Mouse (Mus musculus) heart, postnatal 0 days (tissue): Measurements from ENCODE around the gene Syndig1. TPM values are rescaled to one million over a fixed set of nuclear protein-coding genes. Genes with fewer than 3 reads are reported as not detected.

Experiments
- ATAC-seq: fragments of 200-750 bp; cut with Nextera tagmentation; 2 replicates; pipeline ENCODE4 v1.8.0; 2017; ENCODE audit warnings: low read depth, moderate number of reproducible peaks, moderate library complexity; ENCODE audit not compliant: insufficient read depth
- DNase-seq: peaks from one replicate; pipeline ENCODE4 v3.0.0-alpha.2; 2016; ENCODE audit warnings: low spot score
- H3K27ac ChIP-seq: fragments of 300-500 bp; sonication (generic); 2 replicates; pipeline ENCODE4 v1.5.1; 2014; ENCODE audit warnings: low read depth, mild to moderate bottlenecking
- H3K27me3 ChIP-seq: fragments of 300-500 bp; sonication (generic); 2 replicates; pipeline ENCODE4 v1.6.1; 2014; ENCODE audit warnings: low read length, mixed read lengths; ENCODE audit not compliant: control insufficient read depth, insufficient read depth
- H3K36me3 ChIP-seq: fragments of 300-500 bp; sonication (generic); replicated peaks from 2 replicates; pipeline ENCODE4 v1.6.1; 2014; ENCODE audit warnings: low read length, mixed read lengths; ENCODE audit not compliant: control insufficient read depth, insufficient read depth
- H3K4me1 ChIP-seq: fragments of 300-500 bp; sonication (generic); 2 replicates; pipeline ENCODE4 v1.6.1; 2014; ENCODE audit warnings: antibody characterized with exemption; ENCODE audit not compliant: control insufficient read depth, insufficient read depth
- H3K4me2 ChIP-seq: fragments of 300-500 bp; sonication (generic); 2 replicates; pipeline ENCODE4 v1.6.1; 2014; ENCODE audit warnings: low read depth, mild to moderate bottlenecking, low read length, moderate library complexity
- H3K4me3 ChIP-seq: fragments of 300-500 bp; sonication (generic); 2 replicates; pipeline ENCODE4 v1.5.1; 2014; ENCODE audit warnings: low read depth, low read length
- H3K9ac ChIP-seq: fragments of 300-500 bp; sonication (generic); replicated peaks from 2 replicates; pipeline ENCODE4 v1.6.1; 2014; ENCODE audit warnings: low read depth, low read length, mixed read lengths
- H3K9me3 ChIP-seq: fragments of 300-500 bp; sonication (generic); replicated peaks from 2 replicates; pipeline ENCODE4 v1.6.1; 2016; ENCODE audit warnings: low read length; ENCODE audit not compliant: control insufficient read depth
- CTCF ChIP-seq: IDR thresholded peaks from 2 replicates; pipeline ENCODE4 v1.5.1; 2016; ENCODE audit warnings: antibody characterized with exemption, control low read depth, low read depth
- EP300 ChIP-seq: IDR thresholded peaks from 2 replicates; pipeline ENCODE4 v1.6.1; 2016; ENCODE audit warnings: antibody characterized with exemption, low read depth
- WGBS: fragments of 180-500 bp; shearing (Covaris S2); extraction: QIAGEN DNeasy Blood & Tissue Kit; methylation state at CpG from one replicate; pipeline ENCODE4 v1.1.7; 2014; 5-methylcytosine and 5-hydroxymethylcytosine counted together
- polyA plus RNA-seq: library from polyadenylated mRNA; unstranded; fragments of >200 nt; fragmentation: Nextera tagmentation; extraction: Ambion mirVana; gene quantifications from 2 replicates; pipeline ENCODE4 v1.2.1, GENCODE M21; 2015
- total RNA-seq: library from RNA; depleted of rRNA; stranded (reverse); fragments of >200 nt; gene quantifications from 2 replicates; pipeline ENCODE4 v1.2.3, GENCODE M21; 2014; ENCODE audit warnings: low replicate concordance

Gene Syndig1
- total and polyA plus RNA-seq, 2 experiments from 2014 or later: 0.51 to 1.5 TPM

DNA sequence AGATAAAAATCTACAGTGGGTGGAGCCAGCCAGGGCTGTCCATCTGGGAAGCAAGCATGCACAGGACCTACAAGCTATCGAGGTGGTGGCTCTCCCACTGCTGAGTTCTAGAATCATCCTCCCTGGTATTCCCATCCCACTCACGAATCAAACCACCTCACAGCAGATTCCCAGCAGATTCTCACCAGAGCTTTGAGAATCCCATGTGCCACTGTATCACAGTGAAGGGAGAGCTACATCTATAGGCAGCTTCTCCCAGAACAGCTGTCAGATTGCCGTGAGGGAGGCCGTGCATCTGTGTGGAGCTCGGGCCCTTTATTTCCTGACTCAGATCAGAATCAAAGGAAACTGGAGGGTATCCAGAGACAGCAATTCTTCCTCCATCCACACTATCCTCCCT is 101.0 kb downstream of the Syndig1 start:
- H3K4me2 ChIP-seq: no peak overlapping the region
- H3K27ac ChIP-seq: no peak overlapping the region
- no peaks in the 10 kb centered on the region for H3K4me1 ChIP-seq
- DNase-seq (no peak), ATAC-seq (no peak)
- H3K4me3 ChIP-seq: no peak overlapping the region
- TF ChIP-seq EP300 (no peak), CTCF (no peak)
- no peaks in the 10 kb centered on the region for H3K9me3 ChIP-seq
- no peaks in the 10 kb centered on the region for H3K36me3 ChIP-seq
- 61% methylated on average over 5 of the region's 5 CpGs for WGBS
- H3K27me3 ChIP-seq: no peaks in the 10 kb centered on the region
- no peak overlapping the region for H3K9ac ChIP-seq

DNA sequence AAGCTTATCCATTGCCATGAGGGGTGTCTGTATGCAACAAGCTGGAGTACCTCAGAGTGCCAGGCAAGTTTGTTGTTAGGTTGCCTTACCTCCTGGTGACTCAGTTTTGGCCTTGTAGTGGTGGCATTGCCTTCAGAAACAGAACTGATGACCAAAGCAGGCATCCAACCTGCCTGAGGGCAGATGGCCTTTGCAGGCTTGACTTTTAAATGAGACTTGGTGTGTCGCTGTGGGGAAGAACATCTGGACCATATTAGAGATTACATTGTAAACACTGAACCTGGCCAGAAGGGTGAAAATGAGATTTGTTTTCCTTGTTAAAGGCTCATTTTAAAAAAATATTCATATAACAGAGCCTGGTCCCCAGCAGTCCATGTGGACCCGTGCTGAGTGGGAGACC is 102.1 kb downstream of the Syndig1 start:
- Histone ChIP-seq H3K9me3 (no peaks in the 10 kb centered on the region), H3K27ac (no peak overlapping the region), H3K4me3 (no peak overlapping the region), H3K36me3 (no peaks in the 10 kb centered on the region), H3K4me2 (no peak overlapping the region), H3K4me1 (no peaks in the 10 kb centered on the region), H3K27me3 (no peaks in the 10 kb centered on the region), H3K9ac (no peak overlapping the region)
- ATAC-seq (no peak), DNase-seq (no peak)
- 77% methylated on average over 2 of the region's 2 CpGs for WGBS
- TF ChIP-seq EP300 (no peak), CTCF (no peak)

DNA sequence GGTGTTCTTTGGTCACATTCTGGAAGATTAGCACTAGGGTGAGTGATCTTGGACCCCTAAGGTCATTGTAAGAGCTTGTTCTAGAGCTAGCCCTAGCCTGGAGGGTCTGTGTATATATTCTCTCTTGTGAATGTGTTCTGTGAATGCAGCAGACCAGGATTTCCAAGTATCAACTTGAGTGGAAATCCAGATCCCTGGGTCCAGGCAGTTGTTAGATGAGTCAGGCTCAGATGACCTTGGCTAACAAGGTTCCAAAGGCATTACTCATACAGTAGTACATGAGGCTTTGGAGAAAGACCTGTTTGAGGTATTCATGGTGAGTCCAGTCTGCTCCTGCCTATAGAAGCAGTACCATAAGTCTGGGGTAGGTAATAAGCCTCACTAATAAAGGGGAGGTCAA is 103.1 kb downstream of the Syndig1 start:
- DNase-seq (no peak), ATAC-seq (no peak)
- no peak for TF ChIP-seq CTCF
- Histone ChIP-seq H3K4me3 (no peak overlapping the region), H3K27me3 (no peaks in the 10 kb centered on the region), H3K27ac (no peak overlapping the region), H3K4me2 (no peak overlapping the region), H3K9me3 (no peaks in the 10 kb centered on the region), H3K9ac (no peak overlapping the region), H3K36me3 (no peaks in the 10 kb centered on the region), H3K4me1 (no peaks in the 10 kb centered on the region)

DNA sequence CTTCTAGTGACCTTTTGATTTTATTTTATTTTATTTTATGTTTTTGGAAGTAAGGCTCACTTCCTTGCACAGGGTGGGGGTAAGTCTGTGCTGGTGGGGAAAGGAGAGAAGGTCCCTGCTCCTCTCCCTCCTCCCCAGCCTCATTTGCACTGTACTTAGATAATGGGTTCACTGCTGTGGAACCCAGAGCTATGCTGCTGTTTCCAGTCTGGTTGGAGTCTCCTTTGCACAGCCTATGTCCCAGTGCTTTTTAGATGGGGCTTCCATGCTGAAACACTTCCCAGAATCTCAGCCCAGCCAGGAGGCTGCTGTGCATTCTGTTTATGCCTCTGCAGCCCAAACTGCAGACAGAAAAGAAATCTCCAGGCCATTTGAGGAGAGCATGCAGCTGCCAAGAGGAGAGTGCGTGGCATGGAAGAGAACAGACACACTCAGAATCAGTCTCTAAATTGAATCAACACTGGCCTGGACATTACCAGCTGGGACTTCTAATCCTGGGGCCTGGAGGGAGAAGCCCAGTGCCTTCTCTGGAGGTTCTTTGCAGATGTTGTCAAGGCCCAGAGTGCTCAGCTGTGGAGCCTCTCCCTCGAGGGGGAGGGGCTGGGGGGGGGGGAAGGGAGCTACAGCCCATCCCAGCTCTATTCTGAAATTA is 104.4 kb downstream of the Syndig1 start:
- no peak overlapping the region for H3K4me2 ChIP-seq
- TF ChIP-seq CTCF (no peak), EP300 (no peak)
- H3K9ac ChIP-seq: no peak overlapping the region
- H3K4me3 ChIP-seq: no peak overlapping the region
- no peaks in the 10 kb centered on the region for H3K9me3 ChIP-seq
- DNase-seq (no peak), ATAC-seq (no peak)
- WGBS: 29% methylated on average over 2 of the region's 2 CpGs
- no peaks in the 10 kb centered on the region for H3K36me3 ChIP-seq
- no peaks in the 10 kb centered on the region for H3K27me3 ChIP-seq
- H3K4me1 ChIP-seq: no peaks in the 10 kb centered on the region
- no peak overlapping the region for H3K27ac ChIP-seq

DNA sequence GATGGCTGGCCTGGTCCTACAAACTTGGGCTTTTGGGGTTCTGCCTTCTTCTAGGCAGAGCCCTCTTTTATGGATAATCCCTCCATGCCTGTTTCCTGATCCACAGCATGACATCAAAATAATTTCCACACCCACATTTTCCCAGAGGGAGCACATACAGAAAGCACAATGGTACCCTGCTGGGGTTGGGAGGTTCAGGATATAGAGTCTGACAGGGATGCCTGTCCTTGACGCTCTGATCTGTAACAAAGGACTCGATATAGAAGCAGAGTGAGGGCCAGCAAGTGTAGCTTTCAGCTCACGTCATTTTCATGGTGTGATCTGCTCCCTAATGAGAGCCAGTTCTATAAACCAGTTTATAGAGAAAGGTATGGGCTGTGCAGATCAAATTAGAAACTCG is 105.1 kb downstream of the Syndig1 start:
- TF ChIP-seq EP300 (no peak), CTCF (no peak)
- Histone ChIP-seq H3K4me3 (no peak overlapping the region), H3K9ac (no peak overlapping the region), H3K27ac (no peak overlapping the region), H3K27me3 (no peaks in the 10 kb centered on the region), H3K9me3 (no peaks in the 10 kb centered on the region), H3K36me3 (no peaks in the 10 kb centered on the region), H3K4me2 (no peak overlapping the region), H3K4me1 (no peaks in the 10 kb centered on the region)
- DNase-seq (no peak), ATAC-seq (no peak)
- WGBS: 52% methylated on average over 4 of the region's 4 CpGs

DNA sequence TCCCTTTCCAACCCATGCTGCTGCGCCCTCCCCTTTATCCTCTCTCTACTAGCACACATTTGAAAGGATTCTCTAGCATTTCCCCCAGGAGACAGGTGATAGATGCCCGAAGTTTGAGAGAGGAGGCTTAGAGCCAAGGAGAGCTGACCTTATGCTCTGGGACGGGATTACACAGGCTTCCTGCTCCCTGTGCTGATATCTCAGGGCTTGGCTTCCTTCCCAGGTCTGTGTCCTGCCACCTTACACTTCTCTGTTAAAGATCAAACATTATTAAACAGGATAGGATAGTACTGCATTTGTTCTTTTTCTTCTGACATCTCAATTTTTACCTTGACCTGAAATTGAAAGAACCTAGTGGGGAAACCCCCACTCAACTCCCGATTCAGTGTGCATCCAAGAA is 109.8 kb downstream of the Syndig1 start:
- H3K4me2 ChIP-seq: no peak overlapping the region
- H3K4me1 ChIP-seq: no peaks in the 10 kb centered on the region
- H3K27ac ChIP-seq: no peak overlapping the region
- H3K4me3 ChIP-seq: no peak overlapping the region
- ATAC-seq: no peak
- H3K9ac ChIP-seq: no peak overlapping the region
- H3K36me3 ChIP-seq: no peaks in the 10 kb centered on the region
- TF ChIP-seq EP300 (no peak), CTCF (no peak)
- WGBS: 40% methylated on average over 4 of the region's 4 CpGs
- DNase-seq: no peak
- H3K9me3 ChIP-seq: no peaks in the 10 kb centered on the region
- H3K27me3 ChIP-seq: no peaks in the 10 kb centered on the region
